Mouse (Mus musculus) forebrain, embryonic 15.5 days (tissue): ENCODE measurements around the gene Vmac. TPM values are rescaled to one million over a fixed set of nuclear protein-coding genes. Genes with fewer than 3 reads are reported as not detected.

Source experiments
- ATAC-seq: fragments of 200-750 bp; cut with Nextera tagmentation; replicated peaks from 2 replicates; pipeline ENCODE4 v1.8.0; 2017; ENCODE audit warnings: mild to moderate bottlenecking, moderate TSS enrichment, moderate library complexity
- H3K27ac ChIP-seq: fragments of 300-500 bp; sonication (generic); replicated peaks from 2 replicates; pipeline ENCODE4 v1.5.1; 2015; ENCODE audit warnings: mild to moderate bottlenecking, inconsistent platforms
- H3K27me3 ChIP-seq: fragments of 300-500 bp; sonication (generic); 2 replicates; pipeline ENCODE4 v1.6.1; 2015; ENCODE audit warnings: inconsistent platforms
- H3K36me3 ChIP-seq: fragments of 300-500 bp; sonication (generic); 2 replicates; pipeline ENCODE4 v1.6.1; 2015; ENCODE audit warnings: mild to moderate bottlenecking, inconsistent platforms
- H3K4me1 ChIP-seq: fragments of 300-500 bp; sonication (generic); 2 replicates; pipeline ENCODE4 v1.6.1; 2015; ENCODE audit warnings: inconsistent platforms
- H3K4me2 ChIP-seq: fragments of 300-500 bp; sonication (generic); replicated peaks from 2 replicates; pipeline ENCODE4 v1.6.1; 2015; ENCODE audit warnings: mild to moderate bottlenecking, inconsistent platforms
- H3K4me3 ChIP-seq: fragments of 300-500 bp; sonication (generic); 2 replicates; pipeline ENCODE4 v1.5.1; 2015; ENCODE audit warnings: mild to moderate bottlenecking, inconsistent platforms
- H3K9ac ChIP-seq: fragments of 300-500 bp; sonication (generic); replicated peaks from 2 replicates; pipeline ENCODE4 v1.6.1; 2015; ENCODE audit warnings: mild to moderate bottlenecking, inconsistent platforms
- H3K9me3 ChIP-seq: fragments of 300-500 bp; sonication (generic); 2 replicates; pipeline ENCODE4 v1.6.1; 2016; ENCODE audit warnings: inconsistent platforms
- whole genome bisulfite sequencing: fragments of 180-500 bp; shearing (Covaris S2); methylation state at CpG from one replicate; pipeline ENCODE4 v1.1.7; 2015; ENCODE audit warnings: mixed read lengths; 5-methylcytosine and 5-hydroxymethylcytosine counted together
- polyA plus RNA-seq: library from polyadenylated mRNA; unstranded; fragments of >200 nt; fragmentation: Nextera tagmentation; extraction: Ambion mirVana; gene quantifications from 2 replicates; pipeline ENCODE4 v1.2.1, GENCODE M21; 2015

Gene Vmac
- polyA plus RNA-seq, 1 experiment from 2014 or later: 18.4 TPM

DNA sequence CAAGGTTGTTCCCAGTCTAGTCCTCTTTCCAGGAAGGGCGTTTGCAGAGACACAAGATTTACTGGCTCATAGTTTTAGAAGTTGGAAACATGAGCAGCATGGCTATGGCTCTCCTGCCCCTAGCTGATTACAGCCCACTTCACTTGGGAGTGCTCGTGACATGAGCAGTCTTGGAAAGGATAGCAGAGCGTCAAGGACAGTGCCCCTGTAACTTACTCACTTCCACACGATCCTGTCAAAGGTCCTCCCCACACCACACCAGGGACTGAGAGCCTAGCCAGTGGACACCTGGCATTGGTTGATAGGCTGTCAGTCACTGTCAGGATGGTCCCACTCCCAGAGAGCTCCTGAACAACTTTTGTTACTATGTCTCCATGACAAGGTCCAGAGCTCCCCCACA is 14.8 kb downstream of the Vmac start:
- Histone ChIP-seq H3K9ac (no peak overlapping the region), H3K4me1 (no peaks in the 10 kb centered on the region), H3K4me3 (no peak overlapping the region), H3K27me3 (no peaks in the 10 kb centered on the region), H3K36me3 (peaks cover 95% of the 10 kb centered on the region), H3K27ac (no peak overlapping the region), H3K4me2 (no peak overlapping the region), H3K9me3 (no peaks in the 10 kb centered on the region)
- 89% methylated on average over 4 of the region's 4 CpGs for whole genome bisulfite sequencing
- no peak for ATAC-seq

DNA sequence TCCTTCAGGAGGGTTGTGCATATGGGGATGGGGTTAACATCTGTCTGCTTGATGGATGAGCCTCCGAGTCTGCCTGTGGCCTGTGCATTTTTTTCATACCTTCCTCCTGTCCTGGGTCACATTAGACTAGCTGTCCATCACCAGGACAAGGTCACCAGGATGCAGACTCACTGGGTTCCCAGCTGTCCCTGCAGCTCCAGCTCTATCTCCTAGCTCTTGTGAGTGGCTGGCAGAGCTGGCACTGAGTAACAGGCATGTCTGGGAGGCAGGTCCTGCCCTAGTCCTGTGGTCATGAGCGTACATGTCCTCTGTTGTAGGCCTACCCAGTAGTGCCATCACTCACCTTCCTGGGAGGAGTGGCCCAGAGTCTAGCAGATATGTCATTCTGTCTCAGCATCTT is 17.4 kb downstream of the Vmac start:
- peaks cover 87% of the 10 kb centered on the region for H3K36me3 ChIP-seq
- no peaks in the 10 kb centered on the region for H3K9me3 ChIP-seq
- H3K4me1 ChIP-seq: no peaks in the 10 kb centered on the region
- no peak overlapping the region for H3K9ac ChIP-seq
- H3K27me3 ChIP-seq: no peaks in the 10 kb centered on the region
- H3K4me3 ChIP-seq: no peak overlapping the region
- 94% methylated on average over 2 of the region's 2 CpGs for WGBS
- no peak overlapping the region for H3K4me2 ChIP-seq
- no peak for ATAC-seq
- H3K27ac ChIP-seq: no peak overlapping the region

DNA sequence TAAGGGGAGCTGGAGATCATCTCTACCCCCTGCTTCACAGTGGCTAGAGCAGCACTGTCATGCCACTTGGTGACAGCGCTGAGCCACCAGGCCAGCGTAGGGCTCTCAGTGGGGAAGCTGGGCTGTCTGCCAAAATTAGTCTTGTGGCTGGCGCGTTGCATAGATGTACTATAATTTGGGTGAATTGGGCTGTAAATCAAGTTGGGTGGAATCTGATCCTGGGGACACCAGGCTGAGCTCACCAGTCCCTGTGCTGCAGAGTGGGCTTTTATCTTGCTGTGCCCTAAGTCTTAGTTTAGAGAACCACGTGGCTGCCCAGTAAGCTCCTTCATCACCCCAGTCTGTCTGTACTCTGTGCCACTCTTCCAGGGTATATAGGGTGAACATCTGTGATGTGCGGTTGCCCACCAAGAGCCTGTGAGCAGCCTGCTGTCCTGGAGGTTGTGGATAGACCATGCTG is 23.9 kb downstream of the Vmac start:
- 0 out of 2 replicates have a peak overlapping the region, but pooled peaks have one; percentile 24 for H3K9ac ChIP-seq
- peaks cover 36% of the 10 kb centered on the region for H3K36me3 ChIP-seq
- 17% methylated on average over 6 of the region's 6 CpGs for WGBS

DNA sequence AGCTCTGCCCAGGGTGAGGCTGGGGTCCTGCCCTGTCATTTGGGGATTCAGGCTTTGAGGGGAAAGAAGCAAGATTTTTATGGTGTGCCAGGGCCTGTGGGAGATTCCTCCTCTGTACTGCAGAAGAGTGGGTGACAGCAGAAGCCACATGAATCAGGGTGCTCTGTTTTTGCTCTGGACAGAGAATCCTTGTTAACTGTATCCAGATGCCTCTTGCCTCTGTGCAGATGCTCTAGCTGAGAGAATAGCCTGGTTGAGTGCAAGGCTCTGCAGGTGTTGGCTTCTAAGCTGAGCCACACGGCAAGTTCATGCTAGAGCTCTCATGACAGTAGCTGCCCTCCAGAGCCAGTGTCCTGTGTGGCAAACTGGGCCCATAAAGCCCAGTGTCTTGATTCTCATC is 24.4 kb downstream of the Vmac start:
- Histone ChIP-seq H3K36me3 (peaks cover 35% of the 10 kb centered on the region), H3K27ac (peak overlapping the region; percentile 55), H3K9me3 (no peaks in the 10 kb centered on the region), H3K9ac (0 out of 2 replicates have a peak overlapping the region, but pooled peaks have one; percentile 24), H3K4me2 (no peak overlapping the region), H3K4me3 (no peak overlapping the region), H3K4me1 (peaks cover 20% of the 10 kb centered on the region), H3K27me3 (no peaks in the 10 kb centered on the region)
- 54% methylated on average over 1 of the region's 1 CpGs for WGBS
- 0 out of 2 replicates have a peak, but pooled peaks have one; percentile 12 for ATAC-seq

More for the DNA sequence above, 23.9 kb downstream of the Vmac start:
- Histone ChIP-seq H3K27me3 (no peaks in the 10 kb centered on the region), H3K4me2 (no peak overlapping the region), H3K4me1 (peaks cover 20% of the 10 kb centered on the region), H3K27ac (peak overlapping the region; percentile 55), H3K4me3 (no peak overlapping the region), H3K9me3 (no peaks in the 10 kb centered on the region)
- peak; percentile 79 for ATAC-seq

DNA sequence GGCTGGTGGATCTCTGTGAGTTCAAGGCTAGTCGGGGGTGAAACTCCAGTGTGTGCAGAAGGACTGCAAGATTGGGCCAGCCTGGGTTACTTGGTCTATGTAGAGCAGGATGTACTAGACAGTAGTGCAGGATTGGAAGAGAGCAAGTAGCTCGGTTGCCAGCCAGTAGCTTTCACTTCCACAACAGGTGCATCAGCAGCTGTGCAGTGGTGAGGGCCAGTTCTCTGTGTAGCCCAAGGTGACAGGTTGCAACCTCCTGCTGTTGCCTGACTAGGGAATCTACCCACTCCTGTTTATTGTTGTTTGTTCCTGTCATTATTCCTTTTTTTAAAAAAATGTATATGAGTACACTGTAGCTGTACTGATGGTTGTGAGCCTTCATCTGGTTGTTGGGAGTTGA is 29.1 kb downstream of the Vmac start:
- peaks cover 35% of the 10 kb centered on the region for H3K36me3 ChIP-seq

DNA sequence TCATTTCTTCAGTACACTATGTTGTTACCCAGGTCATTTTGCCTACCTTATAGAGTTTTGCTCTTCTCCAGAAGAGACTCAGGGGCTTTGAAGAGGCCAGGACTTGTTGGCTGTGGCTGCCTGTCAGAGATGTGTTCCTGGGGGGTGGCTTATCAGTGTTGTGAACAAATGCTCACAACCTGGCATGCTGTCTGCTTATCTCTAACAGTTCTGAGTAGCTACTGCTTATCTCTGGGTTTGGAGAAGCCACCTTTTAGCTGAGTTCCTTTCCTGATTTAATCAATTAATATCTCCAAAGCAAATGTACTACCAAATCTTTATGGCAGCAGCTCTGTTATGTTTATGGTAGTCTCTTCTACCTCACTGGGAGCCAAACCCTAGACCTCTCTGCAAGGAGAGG is 29.8 kb downstream of the Vmac start:
- no peaks in the 10 kb centered on the region for H3K27me3 ChIP-seq
- ATAC-seq: no peak
- H3K9ac ChIP-seq: no peak overlapping the region
- H3K27ac ChIP-seq: no peak overlapping the region
- no peak overlapping the region for H3K4me2 ChIP-seq
- H3K9me3 ChIP-seq: no peaks in the 10 kb centered on the region
- H3K4me1 ChIP-seq: peaks cover 16% of the 10 kb centered on the region
- H3K4me3 ChIP-seq: no peak overlapping the region
- H3K36me3 ChIP-seq: peaks cover 35% of the 10 kb centered on the region

More for the DNA sequence above, 29.1 kb downstream of the Vmac start:
- H3K4me2 ChIP-seq: no peak overlapping the region
- no peaks in the 10 kb centered on the region for H3K9me3 ChIP-seq
- H3K9ac ChIP-seq: no peak overlapping the region
- WGBS: 89% methylated on average over 2 of the region's 2 CpGs
- no peaks in the 10 kb centered on the region for H3K27me3 ChIP-seq
- H3K4me3 ChIP-seq: no peak overlapping the region
- H3K4me1 ChIP-seq: peaks cover 23% of the 10 kb centered on the region
- no peak overlapping the region for H3K27ac ChIP-seq
- no peak for ATAC-seq

DNA sequence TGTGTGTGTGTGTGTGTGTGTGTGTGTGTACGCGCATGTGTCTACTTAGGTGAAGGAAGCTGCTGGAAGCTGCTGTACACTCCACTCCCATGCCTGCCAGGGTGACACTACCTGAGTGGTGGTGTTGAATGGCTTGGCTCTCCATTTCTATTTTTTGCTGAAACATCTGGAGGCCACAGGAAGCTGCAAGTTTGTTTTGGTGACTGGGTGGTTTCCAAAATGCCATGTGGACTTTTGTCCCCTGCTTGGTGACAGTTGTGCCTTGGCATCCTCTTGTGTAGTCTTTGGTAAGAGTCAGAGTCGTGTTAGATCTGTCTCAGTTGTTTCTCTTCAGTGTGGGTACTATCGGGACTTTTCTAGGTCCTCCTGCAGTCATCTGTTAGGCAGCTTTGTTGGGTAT is 31.0 kb downstream of the Vmac start:
- WGBS: over 99% methylated on average over 4 of the region's 4 CpGs
- peaks cover 35% of the 10 kb centered on the region for H3K36me3 ChIP-seq

DNA sequence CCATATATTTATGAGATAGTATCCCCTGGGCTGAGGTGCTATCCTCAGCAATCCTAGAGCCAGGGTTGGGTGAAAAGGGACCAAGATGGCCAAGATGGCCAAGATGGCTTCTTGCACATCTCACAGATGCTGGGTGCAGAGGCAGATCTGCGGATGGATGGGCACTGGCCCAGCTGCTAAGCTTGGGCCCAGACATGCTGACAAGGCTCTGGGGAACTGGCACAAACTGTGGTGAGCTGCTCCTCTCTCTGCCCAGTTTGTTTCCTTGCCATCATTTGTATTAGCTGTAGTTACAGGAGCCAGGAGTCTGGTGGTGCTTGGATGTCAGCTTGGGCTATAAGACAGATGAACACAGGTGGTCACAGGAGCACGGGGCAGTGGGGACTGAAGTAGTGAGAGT is 33.2 kb downstream of the Vmac start:
- Histone ChIP-seq H3K27me3 (no peaks in the 10 kb centered on the region), H3K4me3 (no peak overlapping the region), H3K4me2 (no peak overlapping the region), H3K4me1 (0 out of 2 replicates have a peak, but pooled peaks cover 10% of the 10 kb centered on the region), H3K9ac (0 out of 2 replicates have a peak overlapping the region, but pooled peaks have one; percentile 7), H3K27ac (no peak overlapping the region), H3K9me3 (no peaks in the 10 kb centered on the region), H3K36me3 (peaks cover 41% of the 10 kb centered on the region)
- no peak for ATAC-seq
- WGBS: 90% methylated on average over 2 of the region's 2 CpGs

More for the DNA sequence above, 31.0 kb downstream of the Vmac start:
- H3K27me3 ChIP-seq: no peaks in the 10 kb centered on the region
- 0 out of 2 replicates have a peak, but pooled peaks cover 10% of the 10 kb centered on the region for H3K4me1 ChIP-seq
- H3K27ac ChIP-seq: no peak overlapping the region
- H3K4me3 ChIP-seq: no peak overlapping the region
- H3K9ac ChIP-seq: no peak overlapping the region
- no peak for ATAC-seq
- no peak overlapping the region for H3K4me2 ChIP-seq
- no peaks in the 10 kb centered on the region for H3K9me3 ChIP-seq

DNA sequence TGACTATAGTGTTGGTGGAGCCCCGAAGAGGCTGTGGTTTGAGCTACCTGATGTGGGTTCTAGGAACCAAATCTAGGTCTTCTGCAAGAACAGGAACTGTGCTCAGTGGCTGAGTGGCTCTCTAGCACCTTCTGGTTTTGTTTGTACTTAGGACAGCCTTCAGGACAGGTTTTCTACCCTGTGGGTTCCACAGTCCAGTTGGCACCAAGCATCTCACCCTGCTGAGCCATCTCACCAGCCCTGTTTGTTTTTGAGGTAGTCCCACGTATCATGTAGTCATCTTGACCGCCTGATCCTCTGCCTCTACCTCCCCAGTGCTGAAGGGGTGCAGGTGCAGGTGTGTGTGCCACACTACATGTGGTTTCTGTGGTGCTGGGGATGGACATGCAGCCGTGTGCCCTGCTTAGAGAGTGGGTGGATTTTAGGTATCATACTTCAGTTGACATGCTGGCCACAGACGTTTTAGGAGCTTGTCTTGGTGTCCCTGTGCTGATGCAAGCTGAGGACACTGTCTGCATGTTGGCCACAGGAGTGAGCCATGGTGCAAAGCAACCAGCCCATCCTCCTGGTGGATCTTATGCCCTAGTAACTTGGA is 34.2 kb downstream of the Vmac start:
- no peak for ATAC-seq
- Histone ChIP-seq H3K4me2 (no peak overlapping the region), H3K9me3 (no peaks in the 10 kb centered on the region), H3K4me1 (0 out of 2 replicates have a peak, but pooled peaks cover 10% of the 10 kb centered on the region), H3K27ac (no peak overlapping the region), H3K4me3 (no peak overlapping the region), H3K9ac (no peak overlapping the region), H3K27me3 (no peaks in the 10 kb centered on the region), H3K36me3 (peaks cover 35% of the 10 kb centered on the region)
- WGBS: 85% methylated on average over 5 of the region's 5 CpGs

DNA sequence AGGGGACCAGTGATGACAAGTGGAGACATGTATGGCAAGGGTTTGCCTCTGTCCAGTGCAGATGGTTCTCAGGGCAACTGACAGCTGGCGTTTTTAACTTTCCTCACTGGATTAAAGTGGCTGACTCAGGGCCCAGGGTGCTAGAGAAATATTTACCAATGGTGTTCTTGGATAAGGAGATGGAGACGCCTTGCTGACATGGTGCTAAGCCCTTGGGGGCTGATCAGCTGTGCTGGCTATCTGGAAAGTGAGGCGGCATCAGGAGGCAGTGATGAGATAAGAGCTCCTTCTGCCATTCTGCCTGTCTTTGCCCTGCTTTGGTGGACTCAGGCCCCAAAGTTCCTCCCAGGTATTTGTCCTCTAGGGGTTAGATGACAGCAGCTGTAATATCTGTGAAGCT is 34.9 kb downstream of the Vmac start:
- H3K27me3 ChIP-seq: no peaks in the 10 kb centered on the region
- no peak overlapping the region for H3K9ac ChIP-seq
- peaks cover 30% of the 10 kb centered on the region for H3K36me3 ChIP-seq
- H3K4me3 ChIP-seq: no peak overlapping the region
- no peak overlapping the region for H3K4me2 ChIP-seq
- 81% methylated on average over 3 of the region's 3 CpGs for WGBS
- H3K9me3 ChIP-seq: no peaks in the 10 kb centered on the region
- no peak overlapping the region for H3K27ac ChIP-seq
- H3K4me1 ChIP-seq: 0 out of 2 replicates have a peak, but pooled peaks cover 10% of the 10 kb centered on the region
- no peak for ATAC-seq

DNA sequence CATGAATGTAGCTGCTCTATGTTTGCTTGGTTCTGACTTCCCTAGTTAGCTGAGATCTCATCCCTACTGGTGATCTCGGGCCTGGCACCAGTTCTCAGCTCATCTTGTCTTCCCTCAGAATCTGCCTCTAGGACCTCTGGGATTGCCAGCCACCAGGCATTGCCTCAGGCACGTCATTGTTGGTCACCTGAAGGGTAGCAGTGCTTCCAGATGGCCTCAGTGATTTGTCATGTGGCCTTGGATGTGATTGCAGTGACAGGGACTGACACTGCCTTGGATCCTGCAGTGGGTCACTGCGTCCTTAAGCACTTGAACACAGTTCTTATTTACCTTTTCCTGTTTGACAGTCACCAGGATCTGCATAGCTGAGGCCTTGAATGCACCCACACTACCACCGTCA is 36.0 kb downstream of the Vmac start:
- 88% methylated on average over 4 of the region's 4 CpGs for WGBS
- peaks cover 23% of the 10 kb centered on the region for H3K36me3 ChIP-seq
- no peaks in the 10 kb centered on the region for H3K27me3 ChIP-seq
- no peak overlapping the region for H3K27ac ChIP-seq
- H3K4me2 ChIP-seq: no peak overlapping the region
- H3K4me3 ChIP-seq: no peak overlapping the region
- peaks cover 17% of the 10 kb centered on the region; the same call in 1 of the 2 replicates for H3K4me1 ChIP-seq
- no peak overlapping the region for H3K9ac ChIP-seq
- H3K9me3 ChIP-seq: no peaks in the 10 kb centered on the region
- no peak for ATAC-seq

DNA sequence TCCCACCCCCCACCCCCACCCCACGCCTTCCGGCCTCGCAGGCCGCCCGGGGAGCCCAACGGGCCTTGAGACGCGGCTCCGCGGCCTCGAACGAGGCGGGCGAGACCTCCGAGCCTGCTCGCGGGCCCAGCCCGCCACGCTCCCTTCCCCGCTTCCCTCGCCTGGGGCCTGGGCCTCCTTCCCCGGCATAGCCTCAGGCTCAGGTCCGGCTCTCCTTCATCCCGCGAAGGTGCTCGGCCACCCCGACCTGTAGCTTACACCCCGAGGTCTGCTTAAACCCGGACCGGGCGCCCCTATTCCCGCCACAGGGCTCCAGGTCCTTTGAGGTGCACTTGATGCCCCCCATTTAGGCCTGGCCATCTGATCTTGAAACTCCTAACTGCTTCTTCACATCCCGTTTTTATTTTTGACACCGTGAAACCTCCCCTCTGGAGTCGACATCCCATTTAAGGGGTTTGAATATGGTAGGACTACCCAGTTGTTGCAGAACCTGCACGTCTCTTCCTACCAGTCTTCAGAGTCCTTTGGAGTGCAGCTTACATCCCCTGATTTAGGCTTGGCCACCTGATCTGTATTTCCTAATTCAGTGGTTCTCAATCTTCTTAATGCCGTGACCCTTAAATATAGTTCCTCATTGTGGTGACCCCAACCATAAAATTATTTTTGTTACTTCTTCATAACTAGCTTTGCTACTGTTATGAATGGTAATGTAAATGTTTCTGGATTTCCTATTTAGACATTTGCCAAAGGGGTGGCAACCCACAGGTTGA is 44.0 kb downstream of the Vmac start:
- peak overlapping the region; percentile 88 for H3K4me3 ChIP-seq
- H3K36me3 ChIP-seq: peaks cover 10% of the 10 kb centered on the region; the same call in 1 of the 2 replicates
- H3K4me1 ChIP-seq: peaks cover 38% of the 10 kb centered on the region
- ATAC-seq: peak; percentile 33
- 3% methylated on average over 37 of the region's 37 CpGs for WGBS
- H3K9ac ChIP-seq: peak overlapping the region; percentile 94
- H3K4me2 ChIP-seq: peak overlapping the region; percentile 84
- no peaks in the 10 kb centered on the region for H3K27me3 ChIP-seq
- H3K9me3 ChIP-seq: no peaks in the 10 kb centered on the region
- H3K27ac ChIP-seq: peak overlapping the region; percentile 88
